Mouse (Mus musculus) brown adipose tissue, adult 24 weeks (tissue): ENCODE results near the gene Zc3h12d. TPM values are rescaled to one million over a fixed set of nuclear protein-coding genes. Genes with fewer than 3 reads are reported as not detected.

Source experiments
- H3K27ac ChIP-seq: fragments of 200-500 bp; replicated peaks from 2 replicates; pipeline ENCODE4 v1.5.1; 2012; ENCODE audit warnings: low read depth, mild to moderate bottlenecking, low read length
- H3K4me1 ChIP-seq: fragments of 200-500 bp; 2 replicates; pipeline ENCODE4 v1.6.1; 2012; ENCODE audit warnings: low read length, mixed read lengths; ENCODE audit not compliant: control insufficient read depth, insufficient read depth, insufficient read length
- H3K4me3 ChIP-seq: fragments of 200-500 bp; 2 replicates; pipeline ENCODE4 v1.5.1; 2012; ENCODE audit warnings: low read depth, mild to moderate bottlenecking, low read length, moderate library complexity; ENCODE audit not compliant: insufficient read depth
- polyA plus RNA-seq: library from polyadenylated mRNA; stranded (reverse); fragments of >200 nt; gene quantifications from 2 replicates; pipeline ENCODE4 v1.2.4, GENCODE M21; 2012; ENCODE audit not compliant: missing spikeins, insufficient read depth, insufficient read length

The Zc3h12d gene
- polyA plus RNA-seq, 1 experiment, result 0.32 TPM

- Histone ChIP-seq H3K27ac (peak overlapping the region; percentile 59), H3K4me1 (no peaks in the 10 kb centered on the region), H3K4me3 (no peak overlapping the region)
Observed at GRCm38 (mm10) chr10:7847166-7847605, 14.9 kb downstream of the Zc3h12d start.

DNA sequence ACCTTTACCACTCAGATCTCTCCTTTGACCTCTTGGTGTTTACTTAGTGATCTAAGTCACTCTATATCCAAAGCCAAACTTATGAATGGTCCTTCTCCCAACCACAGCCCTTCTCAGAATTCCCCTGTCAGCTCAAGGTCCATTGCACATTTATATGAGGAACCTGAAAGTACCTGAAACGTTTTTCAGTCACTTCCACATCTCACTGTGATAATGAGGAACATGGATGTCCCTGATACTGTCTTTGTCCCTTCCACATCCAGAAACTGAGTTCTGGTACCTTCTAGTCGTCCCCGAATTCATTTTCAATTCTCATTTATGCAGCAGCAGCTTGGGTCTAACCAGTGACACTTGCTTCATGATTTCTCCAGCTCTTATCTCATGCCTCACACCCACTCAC lies 19.6 kb downstream of the Zc3h12d start:
- Histone ChIP-seq H3K27ac (no peak overlapping the region), H3K4me1 (no peaks in the 10 kb centered on the region), H3K4me3 (no peak overlapping the region)

DNA sequence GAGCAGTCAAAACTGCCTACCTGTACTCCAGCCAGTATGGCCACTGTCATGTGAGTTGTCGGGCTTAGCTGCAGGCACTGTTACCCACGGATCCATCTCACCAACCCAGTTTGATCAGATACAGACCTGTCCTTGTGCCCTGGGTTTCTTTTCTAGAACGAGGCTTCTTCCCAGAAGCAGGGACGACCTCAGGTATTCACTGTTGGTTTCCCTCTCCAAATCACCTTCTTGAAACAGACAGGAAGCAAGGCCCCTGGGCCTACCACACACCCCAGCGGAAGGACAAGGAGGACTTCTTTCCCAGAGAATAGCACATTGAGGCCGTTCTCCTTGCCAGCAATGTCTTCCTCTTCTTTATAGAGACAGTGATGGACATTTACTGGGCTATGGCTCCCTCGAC lies 28.2 kb downstream of the Zc3h12d start:
- Histone ChIP-seq H3K4me1 (no peaks in the 10 kb centered on the region), H3K4me3 (no peak overlapping the region), H3K27ac (no peak overlapping the region)

DNA sequence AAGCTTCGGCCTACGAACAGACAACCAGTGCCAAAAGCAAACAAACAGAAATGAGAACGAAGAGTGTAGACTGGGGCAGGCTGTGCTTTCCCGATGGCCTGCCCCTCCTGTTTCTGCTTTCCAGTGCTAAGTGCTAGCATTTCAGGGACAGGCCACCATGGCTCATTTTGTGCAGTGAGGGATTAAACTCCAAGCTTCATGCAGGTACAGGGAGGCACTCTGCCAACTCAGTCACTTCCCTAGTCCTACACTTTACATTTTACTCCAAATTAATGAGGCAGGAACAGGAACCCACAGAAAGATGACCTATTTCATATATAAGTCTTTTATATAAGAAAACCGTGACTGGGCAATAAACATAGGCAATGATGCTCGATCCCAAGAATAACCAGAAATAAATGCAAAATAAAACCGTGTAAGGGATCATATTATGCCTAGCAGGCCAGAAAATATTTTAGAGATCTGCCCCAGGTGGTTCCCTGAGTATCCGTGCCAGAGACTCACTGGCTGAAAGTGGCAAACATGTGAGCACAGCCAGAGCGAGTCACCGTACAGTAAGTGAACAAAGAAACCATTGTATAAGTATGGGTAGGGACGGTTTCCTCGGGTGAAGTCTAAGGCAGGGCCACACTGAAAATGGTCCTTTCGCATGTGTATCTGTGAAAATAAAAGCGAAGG lies 29.1 kb downstream of the Zc3h12d start:
- H3K4me3 ChIP-seq, result no peak overlapping the region
- H3K4me1 ChIP-seq, result no peaks in the 10 kb centered on the region

GRCm38 (mm10) chr10:7861937-7862657 lies 29.8 kb downstream of the Zc3h12d start:
- H3K27ac ChIP-seq, result no peak overlapping the region
- H3K4me3 ChIP-seq, result no peak overlapping the region
- no peaks in the 10 kb centered on the region for H3K4me1 ChIP-seq

More for the DNA sequence above, 29.1 kb downstream of the Zc3h12d start:
- H3K27ac ChIP-seq, result no peak overlapping the region

DNA sequence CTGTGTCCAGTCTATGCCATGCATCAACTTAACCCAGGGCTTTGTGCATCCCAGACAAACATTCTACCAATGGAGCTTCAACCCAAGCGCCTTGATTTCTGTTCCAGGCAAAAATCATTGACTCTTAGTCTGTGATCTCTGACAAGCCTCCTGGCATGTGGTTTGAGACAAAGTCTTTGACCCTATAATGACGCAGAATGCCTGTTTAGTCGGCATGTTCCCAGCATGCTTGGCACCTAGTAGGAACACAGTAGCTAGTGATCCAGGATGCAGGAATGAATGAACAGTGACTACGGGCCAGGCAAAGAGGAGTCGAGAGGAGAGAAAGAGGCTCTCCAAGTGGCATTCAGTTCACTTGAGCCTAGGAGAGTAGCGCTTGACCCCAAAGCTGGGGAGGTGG lies 31.1 kb downstream of the Zc3h12d start:
- Histone ChIP-seq H3K4me3 (no peak overlapping the region), H3K27ac (no peak overlapping the region), H3K4me1 (no peaks in the 10 kb centered on the region)

- no peaks in the 10 kb centered on the region for H3K4me1 ChIP-seq
- H3K27ac ChIP-seq, result no peak overlapping the region
- H3K4me3 ChIP-seq, result no peak overlapping the region
Observed at GRCm38 (mm10) chr10:7864184-7864583, 31.9 kb downstream of the Zc3h12d start.

DNA sequence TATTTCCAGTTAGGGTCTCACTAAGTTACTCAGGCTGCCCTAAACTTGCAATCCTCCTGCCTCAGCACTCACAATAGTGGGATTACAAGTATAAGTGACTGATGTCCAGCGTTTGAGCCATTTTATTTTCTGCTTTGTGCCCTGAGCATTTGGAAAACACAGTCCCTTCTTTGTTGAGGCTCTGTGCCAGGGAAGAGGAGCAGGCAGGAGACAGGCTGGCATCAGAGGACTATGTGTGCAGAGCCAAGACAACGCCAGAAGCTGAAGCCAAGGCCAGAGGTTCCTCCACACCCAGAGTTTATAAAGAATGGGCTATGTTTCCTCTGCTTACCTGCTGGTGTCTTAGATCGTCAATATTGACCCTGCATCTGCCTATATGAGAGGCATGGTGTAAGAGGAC lies 32.5 kb downstream of the Zc3h12d start:
- Histone ChIP-seq H3K4me1 (no peaks in the 10 kb centered on the region), H3K4me3 (no peak overlapping the region), H3K27ac (no peak overlapping the region)

- Histone ChIP-seq H3K4me3 (no peak overlapping the region), H3K27ac (no peak overlapping the region), H3K4me1 (peaks cover 5% of the 10 kb centered on the region; the same call in 1 of the 2 replicates)
Observed at GRCm38 (mm10) chr10:7866762-7867665, 34.7 kb downstream of the Zc3h12d start.

- H3K4me3 ChIP-seq, result no peak overlapping the region
- peaks cover 5% of the 10 kb centered on the region; the same call in 1 of the 2 replicates for H3K4me1 ChIP-seq
- no peak overlapping the region for H3K27ac ChIP-seq
Observed at GRCm38 (mm10) chr10:7867666-7868030, 35.4 kb downstream of the Zc3h12d start.

DNA sequence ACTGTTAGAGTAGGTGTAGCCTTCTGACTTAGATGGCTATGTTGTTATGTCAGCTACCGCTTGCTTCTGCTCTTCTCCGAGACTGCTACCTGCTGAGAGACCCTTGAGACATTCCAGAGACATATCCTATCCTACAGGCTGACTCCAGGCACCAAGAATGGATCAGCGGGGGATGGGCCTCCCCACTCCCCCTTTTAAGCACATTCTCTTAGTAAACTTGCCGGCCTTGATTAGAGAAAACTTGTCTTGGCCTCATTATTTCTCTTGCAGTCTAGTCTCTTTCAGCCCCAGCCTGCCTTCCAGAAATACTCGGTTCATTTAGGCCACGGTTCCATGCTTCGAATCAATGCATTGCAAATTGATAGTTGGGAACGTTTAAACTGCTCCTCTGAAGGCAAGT lies 37.5 kb downstream of the Zc3h12d start:
- H3K27ac ChIP-seq, result no peak overlapping the region
- H3K4me1 ChIP-seq, result peaks cover 5% of the 10 kb centered on the region; the same call in 1 of the 2 replicates
- H3K4me3 ChIP-seq, result no peak overlapping the region

- no peak overlapping the region for H3K4me3 ChIP-seq
- no peak overlapping the region for H3K27ac ChIP-seq
- H3K4me1 ChIP-seq, result peaks cover 5% of the 10 kb centered on the region; the same call in 1 of the 2 replicates
Observed at GRCm38 (mm10) chr10:7870571-7871315, 38.5 kb downstream of the Zc3h12d start.

DNA sequence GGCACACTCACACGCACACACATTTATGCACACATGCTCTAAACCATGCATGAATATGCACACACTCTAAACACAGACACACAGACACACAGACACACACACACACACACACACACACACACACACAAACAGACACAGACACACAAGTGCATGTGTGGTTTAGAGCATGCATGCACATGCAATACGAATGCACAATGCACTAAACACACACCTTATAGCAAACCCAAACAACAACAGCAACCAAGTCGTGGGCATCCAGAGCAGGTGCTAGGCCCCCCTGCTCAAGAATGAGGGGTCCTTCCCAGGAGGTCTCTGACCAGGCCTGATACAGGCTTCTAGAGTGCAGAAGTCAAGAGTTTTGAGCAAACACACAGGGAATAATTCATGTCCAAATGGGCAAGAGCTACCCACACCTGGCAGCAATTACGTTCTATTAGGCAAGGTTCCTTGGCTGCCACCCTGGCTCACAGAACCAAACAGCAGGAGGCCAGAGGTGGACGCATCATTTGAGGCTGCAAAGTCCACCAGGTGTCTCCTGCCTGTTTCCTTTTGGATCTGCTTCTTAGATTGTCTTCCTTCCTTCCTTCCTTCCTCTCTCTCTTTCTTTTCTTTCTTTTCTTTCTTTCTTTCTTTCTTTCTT lies 39.2 kb downstream of the Zc3h12d start:
- Histone ChIP-seq H3K4me1 (peaks cover 5% of the 10 kb centered on the region; the same call in 1 of the 2 replicates), H3K27ac (no peak overlapping the region), H3K4me3 (no peak overlapping the region)

- no peak overlapping the region for H3K4me3 ChIP-seq
- H3K4me1 ChIP-seq, result peaks cover 5% of the 10 kb centered on the region; the same call in 1 of the 2 replicates
- H3K27ac ChIP-seq, result no peak overlapping the region
Observed at GRCm38 (mm10) chr10:7874194-7874593, 41.9 kb downstream of the Zc3h12d start.
